Mouse (Mus musculus): ENCODE measurements around the gene Lrrc45.

- TF ChIP-seq CTCF (IDR thresholded peaks at IDR 0.05; ENCODE audit: low read depth) (no peak), EP300 (IDR thresholded peaks at IDR 0.05; ENCODE audit: low read depth) (no peak)
Observed at GRCm38 (mm10) chr11:120751606-120752005, 37.9 kb downstream of the Lrrc45 start.
